Comparison of ENCODE assay signal across 8 mouse cellular contexts in the genomic region with DNA sequence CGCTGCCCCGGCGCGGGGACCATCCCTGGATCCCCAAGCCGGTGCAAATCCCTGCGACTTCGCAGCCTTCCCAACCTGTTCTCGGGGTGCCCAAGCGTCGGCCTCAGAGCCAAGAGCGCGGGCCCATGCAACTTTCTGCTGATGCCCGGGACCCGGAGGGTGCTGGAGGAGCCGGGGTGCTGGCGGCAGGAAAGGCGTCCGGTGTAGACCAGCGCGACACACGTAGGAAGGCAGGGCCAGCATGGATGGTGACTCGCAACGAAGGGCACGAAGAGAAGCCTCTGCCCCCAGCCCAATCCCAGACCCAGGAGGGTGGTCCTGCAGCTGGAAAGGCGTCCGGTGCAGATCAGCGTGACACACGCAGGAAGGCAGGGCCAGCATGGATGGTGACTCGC. TPM values are rescaled to one million over a fixed set of nuclear protein-coding genes. Genes with fewer than 3 reads are reported as not detected.
DNase-seq lines count a peak whose midpoint lies in the region; ATAC-seq and TF ChIP-seq lines count a peak whose summit lies in the region.

No protein-coding gene starts in this region.

- H3K4me3 ChIP-seq in heart, adult 2 months: peak overlapping the region; percentile 68
- peak overlapping the region; percentile 35 for H3K4me3 ChIP-seq in liver, embryonic 13.5 days (replicated peaks)

- no peak for TF ChIP-seq EP300 in heart, adult 2 months (IDR thresholded peaks at IDR 0.05; ENCODE audit: insufficient read depth, low read depth, low read length)

- under 1% methylated on average over 29 of the region's 29 CpGs for WGBS in heart, adult 2 months
- 3% methylated on average over 29 of the region's 29 CpGs for WGBS in liver, embryonic 13.5 days (ENCODE audit: insufficient replicate concordance)

- no peaks in the 10 kb centered on the region for H3K9me3 ChIP-seq in liver, embryonic 13.5 days (replicated peaks)

- intact Hi-C loops in heart, adult 2 months (cut with DNase I): no loop called here
- intact Hi-C loops in heart, postnatal 10 days (cut with DNase I): no loop called here

- peaks cover 2% of the 10 kb centered on the region for H3K79me2 ChIP-seq in heart, adult 2 months (replicated peaks; ENCODE audit: control insufficient read depth, insufficient read depth, low read length)

- H3K4me1 ChIP-seq in heart, adult 2 months (ENCODE audit: control insufficient read depth, insufficient read depth, low read length): peaks cover 11% of the 10 kb centered on the region
- H3K4me1 ChIP-seq in liver, embryonic 13.5 days (replicated peaks): peaks cover 17% of the 10 kb centered on the region

- ATAC-seq in liver, embryonic 13.5 days (ENCODE audit: low read depth): no peak

- H3K27me3 ChIP-seq in heart, adult 2 months (ENCODE audit: control insufficient read depth, insufficient read depth, low read length): no peaks in the 10 kb centered on the region; the same call in 1 of the 2 replicates
- peaks cover 85% of the 10 kb centered on the region for H3K27me3 ChIP-seq in liver, embryonic 13.5 days

- H3K4me2 ChIP-seq in liver, embryonic 13.5 days: peak overlapping the region; percentile 52

- TF ChIP-seq CTCF in heart, adult 2 months (IDR thresholded peaks at IDR 0.05): no peak

- DNase-seq in heart, adult 2 months: no peak
- no peak for DNase-seq in heart, postnatal 10 days
- peak; percentile 35 for DNase-seq in urinary bladder, adult 2 months (ENCODE audit: low spot score)
- DNase-seq in urinary bladder, postnatal 14 days (ENCODE audit: low spot score): no peak
- DNase-seq in liver, embryonic 13.5 days: no peak
- DNase-seq in frontal cortex, postnatal 14 days (ENCODE audit: low spot score in 2 of 2): no peak
- no peak for DNase-seq in cerebellum, adult 9-10 months
- no peak for DNase-seq in retina, embryonic 14.5 days (ENCODE audit: low spot score)

- 0 out of 2 replicates have a peak, but pooled peaks cover 2% of the 10 kb centered on the region for H3K36me3 ChIP-seq in heart, adult 2 months (ENCODE audit: control insufficient read depth, insufficient read depth, low read length)
- no peaks in the 10 kb centered on the region for H3K36me3 ChIP-seq in liver, embryonic 13.5 days

- peak overlapping the region; percentile 68 for H3K9ac ChIP-seq in heart, adult 2 months (ENCODE audit: low read depth, low read length)
- no peak overlapping the region for H3K9ac ChIP-seq in liver, embryonic 13.5 days

- no peak for TF ChIP-seq POLR2A in heart, adult 2 months (IDR thresholded peaks at IDR 0.05; ENCODE audit: insufficient read depth, low read depth, low read length)

- H3K27ac ChIP-seq in heart, adult 2 months: peak overlapping the region; percentile 36; the same call in 1 of the 2 replicates
- H3K27ac ChIP-seq in liver, embryonic 13.5 days: no peak overlapping the region

RNA-seq across cellular contexts. Expression of gene Map6, which starts 1.3 kb away (rescaled TPM):
- 1 to 10 TPM; 3.3 to 4.3 TPM for total RNA-seq in heart, adult 2 months (2021)
- polyA plus RNA-seq in heart, adult 2 months (2012; rRNA removed): 3.4 and 3.5 TPM in 2 replicates
- 1 to 10 TPM; 5.1 to 6.0 TPM for total RNA-seq in heart, postnatal 10 days (2021)
- polyA plus RNA-seq in urinary bladder, adult 2 months (2012; rRNA removed): 13.1 and 16.0 TPM in 2 replicates
- 0.10 TPM in 2 replicates for polyA plus RNA-seq in liver, embryonic 13.5 days (2015; fragmentation: Nextera tagmentation; extraction: Ambion mirVana)

RNA-seq across cellular contexts. Expression of gene Mogat2, which starts 30.1 kb away (rescaled TPM):
- total RNA-seq in heart, adult 2 months (2021): not detected
- polyA plus RNA-seq in heart, adult 2 months (2012; rRNA removed): 0.47 TPM in 1 of 2 replicates, not detected in the other
- total RNA-seq in heart, postnatal 10 days (2021): not detected
- 1.0 and 1.3 TPM in 2 replicates for polyA plus RNA-seq in urinary bladder, adult 2 months (2012; rRNA removed)
- 35.9 and 37.5 TPM in 2 replicates for polyA plus RNA-seq in liver, embryonic 13.5 days (2015; fragmentation: Nextera tagmentation; extraction: Ambion mirVana)

Comparison
In these comparisons a context has a peak if more than half of its experiments do, and no peak if none do; other contexts are left out.
1. RNA of gene Mogat2, which starts 30.1 kb away (polyA plus RNA-seq): 35.9 to 37.5 TPM in liver, embryonic 13.5 days; 1.0 to 1.3 TPM in urinary bladder, adult 2 months and 0.47 TPM in heart, adult 2 months; every median in the first group is over 10 times any median in the second.